Mouse (Mus musculus) hindbrain, embryonic 15.5 days (tissue): Measurements from ENCODE around the gene Grik3. TPM values are rescaled to one million over a fixed set of nuclear protein-coding genes. Genes with fewer than 3 reads are reported as not detected.

Experiments
- ATAC-seq: fragments of 200-750 bp; cut with Nextera tagmentation; 2 replicates; pipeline ENCODE4 v1.8.0; 2017; ENCODE audit warnings: low read depth, moderate number of reproducible peaks, moderate TSS enrichment; ENCODE audit not compliant: low FRiP score
- H3K27ac ChIP-seq: fragments of 300-500 bp; sonication (generic); replicated peaks from 2 replicates; pipeline ENCODE4 v1.5.1; 2015; ENCODE audit warnings: mild to moderate bottlenecking, inconsistent platforms
- H3K27me3 ChIP-seq: fragments of 300-500 bp; sonication (generic); 2 replicates; pipeline ENCODE4 v1.6.1; 2015; ENCODE audit warnings: control low read depth, inconsistent platforms
- H3K36me3 ChIP-seq: fragments of 300-500 bp; sonication (generic); 2 replicates; pipeline ENCODE4 v1.6.1; 2015; ENCODE audit warnings: control low read depth, inconsistent platforms
- H3K4me1 ChIP-seq: fragments of 300-500 bp; sonication (generic); replicated peaks from 2 replicates; pipeline ENCODE4 v1.6.1; 2015; ENCODE audit warnings: control low read depth, inconsistent platforms
- H3K4me2 ChIP-seq: fragments of 300-500 bp; sonication (generic); 2 replicates; pipeline ENCODE4 v1.6.1; 2015; ENCODE audit warnings: moderate library complexity, mild to moderate bottlenecking, inconsistent platforms
- H3K4me3 ChIP-seq: fragments of 300-500 bp; sonication (generic); 2 replicates; pipeline ENCODE4 v1.5.1; 2015; ENCODE audit warnings: mild to moderate bottlenecking, inconsistent platforms
- H3K9ac ChIP-seq: fragments of 300-500 bp; sonication (generic); 2 replicates; pipeline ENCODE4 v1.6.1; 2015; ENCODE audit warnings: inconsistent platforms
- H3K9me3 ChIP-seq: fragments of 300-500 bp; sonication (generic); 2 replicates; pipeline ENCODE4 v1.6.1; 2016; ENCODE audit warnings: control low read depth, inconsistent platforms
- WGBS: fragments of 180-500 bp; shearing (Covaris S2); methylation state at CpG from one replicate; pipeline ENCODE4 v1.1.7; 2015; 5-methylcytosine and 5-hydroxymethylcytosine counted together
- polyA plus RNA-seq: library from polyadenylated mRNA; unstranded; fragments of >200 nt; fragmentation: Nextera tagmentation; extraction: Ambion mirVana; gene quantifications from 2 replicates; pipeline ENCODE4 v1.2.1, GENCODE M21; 2015

Grik3 gene
- polyA plus RNA-seq, 1 experiment from 2014 or later: 5.4 TPM

DNA sequence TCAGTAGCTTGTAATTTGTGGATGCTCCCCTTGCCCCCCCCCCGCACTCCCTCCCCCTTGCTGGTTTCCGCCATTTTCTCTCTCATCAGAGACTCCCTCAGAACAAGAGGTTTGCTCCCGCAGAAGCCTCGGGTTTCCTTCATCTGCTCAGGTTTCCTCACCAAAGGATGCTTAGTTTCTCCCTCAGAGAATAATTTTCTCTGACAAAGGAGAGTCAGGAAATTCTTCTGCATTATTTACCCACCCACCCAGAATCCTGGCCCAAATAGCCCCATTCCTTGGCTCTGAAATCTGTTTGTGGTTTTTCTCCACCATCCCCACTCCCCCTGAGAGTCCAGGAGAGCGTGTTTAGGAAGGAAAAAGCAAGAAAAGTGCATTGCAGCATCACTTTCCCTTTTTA, 89.8 kb downstream of the Grik3 start:
- H3K9me3 ChIP-seq: no peaks in the 10 kb centered on the region
- no peaks in the 10 kb centered on the region for H3K27me3 ChIP-seq
- H3K27ac ChIP-seq: no peak overlapping the region
- H3K9ac ChIP-seq: no peak overlapping the region
- H3K4me1 ChIP-seq: 0 out of 2 replicates have a peak, but pooled peaks cover 12% of the 10 kb centered on the region
- WGBS: 51% methylated on average over 5 of the region's 5 CpGs
- H3K36me3 ChIP-seq: no peaks in the 10 kb centered on the region
- H3K4me2 ChIP-seq: no peak overlapping the region
- no peak overlapping the region for H3K4me3 ChIP-seq
- no peak for ATAC-seq

DNA sequence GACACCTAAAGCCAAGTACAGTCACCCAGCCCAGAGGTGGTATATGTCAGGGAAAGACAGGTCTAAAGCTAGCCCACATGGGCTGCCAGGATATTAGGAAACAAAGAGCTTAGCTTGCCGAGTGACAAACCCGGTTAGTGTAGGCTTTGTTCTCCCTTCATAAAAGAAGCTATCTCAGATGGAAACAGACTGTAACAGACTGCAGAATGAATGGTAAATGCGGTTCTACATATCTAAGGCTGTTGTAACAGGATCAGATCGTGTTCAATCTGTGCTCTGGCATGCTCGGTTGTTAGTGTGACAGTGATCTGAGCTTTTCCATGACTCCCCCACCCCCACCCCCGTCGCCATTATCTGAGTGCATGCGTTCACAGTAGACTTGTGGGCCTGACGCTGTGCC, 92.8 kb downstream of the Grik3 start:
- Histone ChIP-seq H3K9me3 (no peaks in the 10 kb centered on the region), H3K9ac (no peak overlapping the region), H3K27ac (no peak overlapping the region), H3K4me3 (no peak overlapping the region), H3K27me3 (0 out of 2 replicates have a peak, but pooled peaks cover 5% of the 10 kb centered on the region), H3K36me3 (no peaks in the 10 kb centered on the region), H3K4me1 (peaks cover 25% of the 10 kb centered on the region), H3K4me2 (no peak overlapping the region)
- no peak for ATAC-seq
- WGBS: 79% methylated on average over 9 of the region's 9 CpGs

DNA sequence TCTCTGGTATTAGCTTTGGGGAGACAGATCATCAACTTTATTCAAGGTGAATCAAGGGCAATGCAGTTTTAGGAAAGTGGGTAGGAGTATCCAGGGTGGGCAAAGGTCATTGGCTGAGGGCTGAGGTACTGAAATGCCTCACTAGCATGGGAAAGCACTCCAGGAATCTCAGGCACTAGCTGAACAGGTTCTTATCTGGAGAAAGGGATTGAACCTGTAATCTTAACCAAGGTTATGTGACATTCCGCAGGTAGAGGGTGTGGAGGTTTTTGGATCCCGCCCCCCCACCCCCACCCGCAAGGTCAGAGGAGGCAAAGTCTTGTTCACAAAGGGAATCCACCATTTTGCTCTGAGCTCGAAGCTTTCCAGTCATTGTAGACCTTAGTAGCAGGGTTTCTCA, 93.4 kb downstream of the Grik3 start:
- no peak overlapping the region for H3K4me2 ChIP-seq
- H3K27me3 ChIP-seq: 0 out of 2 replicates have a peak, but pooled peaks cover 5% of the 10 kb centered on the region
- no peaks in the 10 kb centered on the region for H3K36me3 ChIP-seq
- ATAC-seq: no peak
- H3K4me3 ChIP-seq: no peak overlapping the region
- no peak overlapping the region for H3K9ac ChIP-seq
- WGBS: 94% methylated on average over 4 of the region's 4 CpGs
- H3K9me3 ChIP-seq: no peaks in the 10 kb centered on the region
- H3K27ac ChIP-seq: no peak overlapping the region
- peaks cover 24% of the 10 kb centered on the region for H3K4me1 ChIP-seq

DNA sequence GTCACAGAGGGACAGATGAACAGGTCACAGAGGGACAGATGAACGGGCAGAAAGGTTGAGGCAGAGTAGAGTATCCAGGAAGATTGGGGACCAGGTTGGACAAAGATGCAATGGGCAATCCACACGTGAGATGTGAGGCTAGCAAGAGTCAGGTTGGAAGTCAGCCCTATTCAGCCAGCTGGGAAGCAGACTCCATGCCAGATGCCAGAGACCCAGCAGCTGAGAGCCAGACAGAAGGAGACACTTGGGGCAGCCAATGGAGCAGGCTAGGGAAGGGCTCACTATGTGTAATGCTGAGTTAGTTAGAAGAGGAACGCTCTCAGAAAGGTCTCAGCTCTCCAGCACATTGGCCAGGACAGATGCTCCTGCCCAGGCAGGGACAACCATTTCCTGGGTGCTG, 94.2 kb downstream of the Grik3 start:
- H3K36me3 ChIP-seq: no peaks in the 10 kb centered on the region
- H3K4me1 ChIP-seq: peaks cover 27% of the 10 kb centered on the region
- WGBS: 72% methylated on average over 3 of the region's 3 CpGs
- no peak overlapping the region for H3K4me2 ChIP-seq
- no peak overlapping the region for H3K9ac ChIP-seq
- H3K27ac ChIP-seq: no peak overlapping the region
- no peak overlapping the region for H3K4me3 ChIP-seq
- ATAC-seq: no peak
- H3K27me3 ChIP-seq: 0 out of 2 replicates have a peak, but pooled peaks cover 5% of the 10 kb centered on the region
- H3K9me3 ChIP-seq: no peaks in the 10 kb centered on the region

DNA sequence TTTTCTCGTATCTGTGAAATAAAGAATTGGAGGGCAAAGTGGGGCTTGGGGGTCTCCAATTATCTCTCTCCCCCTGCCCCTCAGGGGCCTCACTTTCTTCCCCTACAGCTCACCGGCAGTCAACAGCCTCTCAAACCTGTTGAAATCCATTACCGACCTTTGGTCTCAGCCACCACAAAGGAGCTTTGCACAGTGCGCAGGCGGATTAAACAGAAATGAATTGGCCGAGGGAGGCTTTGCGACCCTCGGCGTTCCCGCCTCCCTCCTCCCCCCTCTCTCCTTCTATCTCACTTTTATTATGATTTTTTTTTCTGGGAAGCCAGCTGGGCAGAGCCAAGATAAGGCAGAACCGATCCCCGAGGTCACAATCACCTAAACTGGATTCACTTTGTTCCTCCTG, 97.1 kb downstream of the Grik3 start:
- Histone ChIP-seq H3K27ac (no peak overlapping the region), H3K27me3 (0 out of 2 replicates have a peak, but pooled peaks cover 5% of the 10 kb centered on the region), H3K9me3 (no peaks in the 10 kb centered on the region), H3K4me2 (0 out of 2 replicates have a peak overlapping the region, but pooled peaks have one; percentile 16), H3K4me3 (no peak overlapping the region), H3K36me3 (no peaks in the 10 kb centered on the region), H3K4me1 (peaks cover 53% of the 10 kb centered on the region), H3K9ac (peak overlapping the region; percentile 4; the same call in 1 of the 2 replicates)
- ATAC-seq: no peak
- WGBS: 20% methylated on average over 12 of the region's 12 CpGs

DNA sequence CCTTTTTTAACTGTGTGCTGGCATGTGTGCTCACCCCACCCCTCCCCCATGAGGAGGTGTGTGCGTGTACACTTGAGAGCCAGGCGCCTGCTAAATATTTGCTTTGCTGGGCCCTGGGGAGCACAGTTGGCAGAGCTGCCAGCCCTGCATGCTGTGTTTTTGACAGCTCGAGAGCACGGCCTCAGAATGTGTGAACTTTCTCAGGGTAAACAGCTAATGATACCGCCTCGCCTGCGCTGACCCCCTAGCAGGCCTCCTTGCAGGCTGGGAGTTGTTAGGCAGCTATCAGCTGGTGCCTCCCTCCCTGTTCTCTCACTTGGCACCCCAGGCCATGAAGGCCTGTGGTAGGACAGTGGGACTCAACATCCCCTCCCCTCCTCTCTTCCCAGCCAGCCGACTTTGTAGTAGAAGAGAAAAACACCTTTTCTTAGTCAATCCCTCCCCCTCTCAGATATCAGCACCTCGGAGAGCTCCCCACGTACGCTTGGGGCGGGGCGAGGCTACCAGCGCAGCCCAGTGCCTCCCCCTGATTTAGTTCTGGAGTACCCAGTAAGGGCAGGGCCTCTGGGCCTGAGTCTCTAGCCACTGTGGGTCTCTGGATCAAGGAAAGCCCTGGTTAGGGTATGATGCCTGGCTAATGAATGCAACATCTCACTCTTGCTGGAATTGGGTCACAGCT, 99.9 kb downstream of the Grik3 start:
- 0 out of 2 replicates have a peak, but pooled peaks cover 5% of the 10 kb centered on the region for H3K27me3 ChIP-seq
- no peak overlapping the region for H3K27ac ChIP-seq
- no peak overlapping the region for H3K4me2 ChIP-seq
- H3K9me3 ChIP-seq: no peaks in the 10 kb centered on the region
- ATAC-seq: no peak
- no peaks in the 10 kb centered on the region for H3K36me3 ChIP-seq
- peaks cover 72% of the 10 kb centered on the region for H3K4me1 ChIP-seq
- H3K9ac ChIP-seq: no peak overlapping the region
- H3K4me3 ChIP-seq: no peak overlapping the region
- WGBS: 11% methylated on average over 14 of the region's 14 CpGs

DNA sequence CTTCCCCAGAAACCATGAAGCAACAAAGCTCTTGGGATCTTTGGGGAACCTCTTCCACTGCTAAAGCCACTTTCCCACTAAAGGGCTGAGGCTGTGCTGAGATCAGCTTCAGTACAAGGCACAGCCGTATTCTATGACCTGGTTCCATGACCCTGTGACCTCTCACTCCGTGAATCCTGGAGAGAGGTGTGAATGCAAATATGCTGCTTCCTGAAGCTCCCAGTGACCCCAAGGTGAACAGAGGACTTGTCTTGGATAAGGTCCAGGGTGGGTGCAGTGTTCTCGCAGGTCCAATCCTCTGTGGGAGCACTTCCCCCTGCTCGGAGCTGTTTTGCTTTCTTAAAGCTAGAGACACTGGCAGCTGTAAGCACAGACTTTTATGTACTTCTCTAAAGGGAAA, 102.2 kb downstream of the Grik3 start:
- Histone ChIP-seq H3K36me3 (no peaks in the 10 kb centered on the region), H3K27ac (no peak overlapping the region), H3K9ac (no peak overlapping the region), H3K4me3 (no peak overlapping the region), H3K27me3 (no peaks in the 10 kb centered on the region), H3K4me1 (peaks cover 80% of the 10 kb centered on the region), H3K4me2 (no peak overlapping the region), H3K9me3 (no peaks in the 10 kb centered on the region)
- no peak for ATAC-seq
- 46% methylated on average over 4 of the region's 4 CpGs for WGBS

DNA sequence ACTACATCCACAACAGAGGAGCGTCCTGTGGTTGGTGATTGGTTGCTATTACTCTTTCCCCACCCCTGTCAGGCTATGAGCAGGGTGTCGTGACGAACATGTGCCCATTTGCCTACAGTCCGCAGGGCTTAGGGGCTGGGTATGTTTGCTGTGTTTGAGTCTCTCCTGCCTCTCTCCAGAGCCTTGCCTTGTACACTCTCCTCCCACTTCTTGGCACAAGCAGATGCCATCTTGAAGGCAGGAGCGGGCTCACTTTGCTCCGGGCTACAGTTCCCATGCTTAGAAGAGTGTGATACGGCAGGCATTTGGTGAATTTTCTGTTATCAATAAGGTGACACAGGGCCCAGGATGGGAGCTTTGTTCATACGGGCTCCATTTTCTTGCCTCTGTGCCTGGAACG, 104.5 kb downstream of the Grik3 start:
- H3K27me3 ChIP-seq: no peaks in the 10 kb centered on the region
- H3K36me3 ChIP-seq: no peaks in the 10 kb centered on the region
- no peak for ATAC-seq
- H3K4me1 ChIP-seq: peaks cover 79% of the 10 kb centered on the region
- no peak overlapping the region for H3K9ac ChIP-seq
- H3K4me3 ChIP-seq: no peak overlapping the region
- WGBS: 86% methylated on average over 9 of the region's 9 CpGs
- no peak overlapping the region for H3K27ac ChIP-seq
- H3K9me3 ChIP-seq: no peaks in the 10 kb centered on the region
- H3K4me2 ChIP-seq: no peak overlapping the region

DNA sequence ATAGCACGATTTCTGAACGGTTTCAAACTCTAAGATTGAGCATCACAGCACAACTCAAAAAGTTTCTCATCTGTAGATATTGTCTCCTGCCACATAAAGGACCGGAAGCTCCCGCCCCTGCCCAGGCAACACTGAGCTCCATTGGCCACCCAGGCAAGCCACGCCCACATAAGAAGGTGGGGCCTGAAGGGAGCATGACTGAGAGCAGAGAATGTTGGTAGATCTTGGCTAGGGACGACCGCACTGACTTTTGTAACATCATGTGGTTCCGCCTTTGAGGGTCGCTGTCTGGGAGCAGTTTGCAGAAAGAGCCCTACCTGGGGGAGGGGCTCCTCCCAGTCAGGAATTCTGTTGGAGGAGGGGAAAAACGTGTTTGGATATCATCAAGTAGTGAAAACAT, 108.2 kb downstream of the Grik3 start:
- H3K27ac ChIP-seq: no peak overlapping the region
- H3K9ac ChIP-seq: no peak overlapping the region
- no peak overlapping the region for H3K4me3 ChIP-seq
- H3K4me2 ChIP-seq: no peak overlapping the region
- H3K4me1 ChIP-seq: peaks cover 58% of the 10 kb centered on the region
- H3K9me3 ChIP-seq: no peaks in the 10 kb centered on the region
- no peaks in the 10 kb centered on the region for H3K36me3 ChIP-seq
- no peaks in the 10 kb centered on the region for H3K27me3 ChIP-seq
- ATAC-seq: no peak
- WGBS: 51% methylated on average over 10 of the region's 10 CpGs

DNA sequence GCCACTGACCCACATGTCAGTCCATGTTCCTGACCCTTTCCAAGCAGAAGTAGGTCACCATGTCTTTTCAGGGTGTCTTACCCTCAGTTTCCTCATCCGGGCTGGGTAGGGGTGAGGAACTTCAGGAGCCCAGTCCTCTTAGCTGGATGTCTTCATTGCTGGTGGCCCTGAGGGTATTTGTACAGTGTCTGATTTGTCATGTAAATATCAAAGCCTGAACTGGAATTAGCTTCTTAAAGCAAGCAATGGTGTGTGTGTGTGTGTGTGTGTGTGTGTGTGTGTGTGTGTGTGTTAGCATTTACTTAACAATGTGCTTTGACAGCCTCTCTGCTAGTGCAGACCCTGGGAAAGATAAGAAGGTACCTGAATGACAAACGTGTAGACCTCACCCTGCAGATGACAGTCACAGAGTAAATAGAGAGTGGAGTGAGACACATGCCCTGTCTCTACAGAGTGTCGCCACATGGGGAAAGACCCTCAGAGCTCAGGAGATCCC, 109.1 kb downstream of the Grik3 start:
- WGBS: 67% methylated on average over 3 of the region's 3 CpGs
- H3K4me2 ChIP-seq: no peak overlapping the region
- ATAC-seq: no peak
- H3K9me3 ChIP-seq: no peaks in the 10 kb centered on the region
- no peak overlapping the region for H3K4me3 ChIP-seq
- peaks cover 50% of the 10 kb centered on the region for H3K4me1 ChIP-seq
- no peaks in the 10 kb centered on the region for H3K27me3 ChIP-seq
- H3K36me3 ChIP-seq: no peaks in the 10 kb centered on the region
- no peak overlapping the region for H3K9ac ChIP-seq
- H3K27ac ChIP-seq: no peak overlapping the region

DNA sequence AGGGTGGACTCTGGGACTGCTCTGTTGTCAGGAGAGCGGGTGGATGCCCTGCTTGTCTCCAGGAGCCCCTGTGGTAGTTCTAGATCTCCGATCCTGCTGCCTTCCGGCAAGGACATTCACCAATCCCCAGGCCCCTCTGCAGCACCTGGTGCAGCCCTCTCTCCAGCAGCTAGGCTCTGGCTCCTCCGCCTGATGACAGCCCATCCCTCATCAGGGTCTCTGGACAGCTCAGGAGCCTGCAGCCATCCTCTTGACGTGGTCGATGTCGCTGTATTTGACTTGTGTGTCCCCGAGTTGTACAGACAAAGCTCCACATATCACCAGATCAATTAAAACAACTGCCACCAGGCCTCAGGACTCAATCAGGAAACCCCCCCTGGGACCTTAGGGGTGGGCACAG, 110.1 kb downstream of the Grik3 start:
- Histone ChIP-seq H3K27ac (no peak overlapping the region), H3K4me1 (peaks cover 47% of the 10 kb centered on the region), H3K9ac (no peak overlapping the region), H3K4me2 (no peak overlapping the region), H3K36me3 (no peaks in the 10 kb centered on the region), H3K27me3 (no peaks in the 10 kb centered on the region), H3K9me3 (no peaks in the 10 kb centered on the region), H3K4me3 (no peak overlapping the region)
- 55% methylated on average over 8 of the region's 8 CpGs for WGBS
- ATAC-seq: peak; percentile 21; the same call in 1 of the 2 replicates

DNA sequence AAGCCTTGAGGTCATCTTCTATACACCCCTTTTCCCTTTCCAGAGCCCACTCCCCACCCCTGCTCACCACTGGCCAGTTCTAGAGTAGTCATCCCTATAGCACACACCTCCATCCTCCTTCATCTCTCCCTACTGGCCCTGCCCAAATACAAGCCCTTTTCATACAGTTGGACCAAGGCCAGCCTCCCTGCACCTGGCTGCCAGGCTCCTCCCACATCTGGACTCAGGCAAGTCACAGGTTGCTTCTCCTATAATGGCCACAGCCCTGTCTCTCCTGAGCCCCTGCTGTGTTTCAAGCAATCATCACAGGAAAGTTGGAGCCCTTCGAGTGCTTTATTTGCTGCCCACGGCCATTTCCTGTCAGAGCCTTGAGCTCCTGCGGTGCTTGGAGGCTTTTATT, 110.8 kb downstream of the Grik3 start:
- 64% methylated on average over 3 of the region's 3 CpGs for WGBS
- Histone ChIP-seq H3K4me2 (no peak overlapping the region), H3K9me3 (no peaks in the 10 kb centered on the region), H3K9ac (no peak overlapping the region), H3K4me3 (no peak overlapping the region), H3K27me3 (no peaks in the 10 kb centered on the region), H3K36me3 (no peaks in the 10 kb centered on the region), H3K27ac (no peak overlapping the region), H3K4me1 (peaks cover 41% of the 10 kb centered on the region)
- no peak for ATAC-seq

DNA sequence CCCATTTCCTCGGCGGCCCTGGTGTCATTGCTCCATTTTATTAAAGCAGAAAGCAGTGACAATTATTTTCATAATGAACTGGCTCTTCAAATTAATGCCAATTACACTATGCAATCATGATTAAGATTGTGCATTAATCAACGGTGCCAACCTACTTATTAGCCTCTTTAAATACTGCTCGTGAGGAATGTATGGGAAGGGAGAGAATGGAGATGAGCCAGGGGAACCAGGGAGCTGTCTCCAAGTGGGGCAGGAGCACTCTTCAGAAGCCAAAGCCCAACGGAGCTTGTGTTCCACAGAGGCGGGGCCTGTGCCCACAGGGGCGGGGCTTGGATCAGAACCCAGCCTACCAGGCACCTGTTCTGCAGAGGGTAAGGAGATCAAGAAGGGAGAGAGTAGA, 114.0 kb downstream of the Grik3 start:
- no peak for ATAC-seq
- peaks cover 22% of the 10 kb centered on the region for H3K4me1 ChIP-seq
- H3K27me3 ChIP-seq: no peaks in the 10 kb centered on the region
- WGBS: 40% methylated on average over 7 of the region's 7 CpGs
- H3K4me3 ChIP-seq: no peak overlapping the region
- H3K9me3 ChIP-seq: no peaks in the 10 kb centered on the region
- H3K27ac ChIP-seq: no peak overlapping the region
- H3K36me3 ChIP-seq: no peaks in the 10 kb centered on the region
- no peak overlapping the region for H3K4me2 ChIP-seq
- no peak overlapping the region for H3K9ac ChIP-seq
